Mouse (Mus musculus): ENCODE data around the gene Snapc4.

Snapc4 gene

GRCm38 (mm10) chr2:26314281-26315071 lies 66.0 kb downstream of the Snapc4 start:
- DNase-seq (ENCODE audit: low spot score in 2 of 2): no peak

DNA sequence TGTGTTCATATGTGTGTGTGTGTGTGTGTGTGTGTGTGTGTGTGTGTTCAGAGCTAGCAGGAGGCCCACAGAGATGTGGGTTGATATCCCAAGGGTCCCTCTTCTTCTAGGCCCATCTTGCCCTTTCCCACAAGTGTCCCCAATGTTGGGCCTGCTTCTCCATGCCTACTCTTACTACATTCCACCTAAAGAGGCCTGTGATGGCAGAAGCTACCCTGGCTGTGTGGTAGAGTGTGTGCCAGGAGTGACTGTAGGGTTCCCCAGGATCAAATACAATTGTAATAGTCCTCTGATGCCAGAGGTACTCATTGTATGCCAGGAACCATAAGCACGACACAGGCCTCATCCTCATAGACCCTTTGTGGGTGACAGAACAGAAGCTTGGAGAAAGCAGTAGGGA lies 67.1 kb downstream of the Snapc4 start:
- DNase-seq (ENCODE audit: low spot score in 2 of 2): no peak

DNA sequence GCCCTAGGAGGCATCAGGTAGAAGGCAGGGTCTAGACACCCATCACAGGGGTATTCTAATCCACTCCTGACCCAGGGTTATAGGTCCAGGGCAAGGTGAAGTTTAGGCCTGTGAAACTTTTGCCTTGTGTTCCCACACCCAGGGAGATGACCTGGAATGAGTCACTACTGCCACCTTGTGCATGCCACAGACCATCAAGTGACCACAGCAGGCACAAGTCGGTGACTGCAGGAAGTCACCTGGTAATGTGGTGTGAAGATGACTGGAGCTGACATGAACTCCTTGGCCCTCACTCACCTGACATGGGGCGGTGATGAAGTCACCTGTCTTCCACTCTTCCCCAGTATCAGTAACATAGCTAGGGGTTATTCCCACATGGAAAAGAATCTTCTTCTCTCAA lies 67.6 kb downstream of the Snapc4 start:
- DNase-seq (ENCODE audit: low spot score in 2 of 2): no peak
